Mouse (Mus musculus): Measurements from ENCODE around the gene Gm5798. TPM values are rescaled to one million over a fixed set of nuclear protein-coding genes. Genes with fewer than 3 reads are reported as not detected.
"Not testable (repeated sequence)": the region's sequence is repeated elsewhere in the genome, so short reads cannot be mapped to it uniquely, and the experiment has no call there.

The Gm5798 gene
- not detected in 2 replicates for polyA plus RNA-seq (2014; fragmentation: Nextera tagmentation; extraction: Ambion mirVana)

- H3K36me3 ChIP-seq (ENCODE audit: control insufficient read depth, insufficient read depth, low read length); H3K4me3 ChIP-seq (ENCODE audit: low read depth, low read length); H3K27ac ChIP-seq (ENCODE audit: low read depth); H3K9ac ChIP-seq (ENCODE audit: low read length); ATAC-seq (replicated peaks; ENCODE audit: low FRiP score, low TSS enrichment, low read depth); H3K4me2 ChIP-seq (ENCODE audit: low read length); H3K9me3 ChIP-seq (ENCODE audit: control insufficient read depth, low read length); H3K4me1 ChIP-seq (replicated peaks; ENCODE audit: control insufficient read depth, insufficient read depth, low read length); H3K27me3 ChIP-seq (replicated peaks; ENCODE audit: control insufficient read depth, insufficient read depth, low read length); DNase-seq (ENCODE audit: low spot score): not testable (repeated sequence)
- 61% methylated on average over 2 of the region's 2 CpGs for whole genome bisulfite sequencing
Observed at GRCm38 (mm10) chr14:41348309-41348708, at the start of gene Gm5798. Gene Gm5798, plus strand, starts transcription at chr14:41348609.

GRCm38 (mm10) chr14:41386279-41386678 is 37.9 kb downstream of the Gm5798 start, which contains the start of gene Gm7945:
Gene Gm7945, minus strand, starts transcription at chr14:41386379.
- DNase-seq (ENCODE audit: low spot score); ATAC-seq (replicated peaks; ENCODE audit: low FRiP score, low TSS enrichment, low read depth); H3K9me3 ChIP-seq (ENCODE audit: control insufficient read depth, low read length); H3K36me3 ChIP-seq (ENCODE audit: control insufficient read depth, insufficient read depth, low read length); H3K9ac ChIP-seq (ENCODE audit: low read length); H3K4me1 ChIP-seq (replicated peaks; ENCODE audit: control insufficient read depth, insufficient read depth, low read length); H3K27ac ChIP-seq (ENCODE audit: low read depth); H3K4me2 ChIP-seq (ENCODE audit: low read length); H3K27me3 ChIP-seq (replicated peaks; ENCODE audit: control insufficient read depth, insufficient read depth, low read length); H3K4me3 ChIP-seq (ENCODE audit: low read depth, low read length): not testable (repeated sequence)
- whole genome bisulfite sequencing = no CpG with 5 or more reads among the region's 3 CpGs

Other genes with a start within 250 kb of the Gm5798 start
- gene Mat1a, start 243.6 kb upstream of the Gm5798 start, polyA plus RNA-seq (2014; fragmentation: Nextera tagmentation; extraction: Ambion mirVana) = 2.0 TPM in 1 of 2 replicates, not detected in the other
- not detected in 2 replicates for gene Sftpa1, start 216.8 kb upstream of the Gm5798 start, polyA plus RNA-seq (2014; fragmentation: Nextera tagmentation; extraction: Ambion mirVana)
- gene Mbl1, start 197.2 kb upstream of the Gm5798 start, polyA plus RNA-seq (2014; fragmentation: Nextera tagmentation; extraction: Ambion mirVana) = not detected in 2 replicates
- not detected in 2 replicates for gene Sftpd, start 163.5 kb upstream of the Gm5798 start, polyA plus RNA-seq (2014; fragmentation: Nextera tagmentation; extraction: Ambion mirVana)
- gene Gm2832, start 69.8 kb upstream of the Gm5798 start, polyA plus RNA-seq (2014; fragmentation: Nextera tagmentation; extraction: Ambion mirVana) = 0.27 and 0.37 TPM in 2 replicates
- not detected in 2 replicates for gene Gm7945, start 37.8 kb downstream of the Gm5798 start, polyA plus RNA-seq (2014; fragmentation: Nextera tagmentation; extraction: Ambion mirVana)
- gene Gm6482, start 59.7 kb downstream of the Gm5798 start, polyA plus RNA-seq (2014; fragmentation: Nextera tagmentation; extraction: Ambion mirVana) = not detected in 2 replicates
- not detected in 2 replicates for gene Gm7954, start 104.9 kb downstream of the Gm5798 start, polyA plus RNA-seq (2014; fragmentation: Nextera tagmentation; extraction: Ambion mirVana)
- gene Gm3486, start 140.9 kb downstream of the Gm5798 start, polyA plus RNA-seq (2014; fragmentation: Nextera tagmentation; extraction: Ambion mirVana) = not detected in 2 replicates
- gene Gm7970, start 207.0 kb downstream of the Gm5798 start, polyA plus RNA-seq (2014; fragmentation: Nextera tagmentation; extraction: Ambion mirVana) = not detected in 2 replicates
- not detected in 2 replicates for gene 1700049E17Rik2, start 224.6 kb downstream of the Gm5798 start, polyA plus RNA-seq (2014; fragmentation: Nextera tagmentation; extraction: Ambion mirVana)

All from intestine, embryonic 14.5 days (tissue).